Mouse (Mus musculus) A20 (cell line): ENCODE results near the gene Fstl4.

Source experiments
- DNase-seq: peaks from one replicate; pipeline ENCODE4 v3.0.0-alpha.2; 2011; ENCODE audit warnings: low read depth, low spot score

The Fstl4 gene

DNA sequence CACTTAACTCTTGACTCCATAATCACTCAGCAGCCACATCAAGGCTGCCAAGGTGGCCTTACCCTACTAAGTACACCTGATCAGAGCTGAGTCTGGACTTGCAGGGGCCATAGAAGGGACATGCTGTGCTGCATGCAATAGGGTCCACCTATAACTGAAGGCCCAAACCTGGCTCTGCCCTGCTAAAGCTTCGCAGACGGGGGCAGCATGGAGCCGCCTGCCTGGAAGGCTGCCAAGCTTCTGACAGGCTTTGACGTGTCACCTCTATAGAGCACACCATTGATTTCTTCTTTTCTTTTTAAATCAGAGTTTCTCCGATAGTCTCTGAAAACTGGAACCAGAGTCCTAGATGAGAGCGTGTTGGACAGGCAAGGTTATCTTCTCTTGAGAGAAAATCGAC, 146.4 kb downstream of the Fstl4 start:
- DNase-seq = no peak

DNA sequence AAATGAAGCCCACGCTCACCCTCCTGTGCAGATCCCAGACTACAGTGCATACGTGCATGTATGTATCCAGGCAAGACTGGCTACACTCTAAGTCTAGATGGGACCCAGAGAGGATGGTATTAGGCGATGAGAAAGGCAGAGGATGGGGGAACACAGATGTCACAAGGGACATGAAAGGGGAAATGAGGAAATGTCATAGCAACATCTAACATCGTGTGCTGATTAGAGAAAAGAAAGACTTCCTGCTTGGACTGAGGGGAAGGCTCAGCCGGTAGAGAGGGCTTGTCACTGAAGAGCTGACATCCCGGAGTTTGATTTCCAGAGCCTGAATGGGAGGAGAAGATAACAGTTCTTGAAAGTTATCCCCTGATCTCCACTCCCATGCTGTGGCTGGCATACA, 150.0 kb downstream of the Fstl4 start:
- no peak for DNase-seq

DNA sequence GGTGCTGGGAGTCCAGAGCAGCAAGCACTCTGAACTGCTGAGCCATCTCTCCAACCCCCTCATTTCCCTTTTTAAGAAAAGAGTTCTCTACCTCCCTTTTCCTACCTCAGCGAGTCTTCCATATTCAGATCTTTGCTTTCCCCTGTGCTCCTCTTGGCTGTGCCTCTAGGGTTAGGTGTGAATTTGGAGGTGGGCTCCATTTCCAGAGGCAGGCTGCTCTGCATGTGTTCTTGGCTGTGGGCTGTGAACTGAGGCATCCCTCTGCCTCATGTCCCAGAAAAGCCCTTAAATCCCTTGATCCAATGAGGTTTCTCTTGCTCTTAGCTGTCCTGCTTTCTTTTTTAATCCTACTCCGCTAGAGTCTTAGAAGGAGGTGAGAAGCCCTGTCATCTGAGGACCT, 151.2 kb downstream of the Fstl4 start:
- DNase-seq = no peak

DNA sequence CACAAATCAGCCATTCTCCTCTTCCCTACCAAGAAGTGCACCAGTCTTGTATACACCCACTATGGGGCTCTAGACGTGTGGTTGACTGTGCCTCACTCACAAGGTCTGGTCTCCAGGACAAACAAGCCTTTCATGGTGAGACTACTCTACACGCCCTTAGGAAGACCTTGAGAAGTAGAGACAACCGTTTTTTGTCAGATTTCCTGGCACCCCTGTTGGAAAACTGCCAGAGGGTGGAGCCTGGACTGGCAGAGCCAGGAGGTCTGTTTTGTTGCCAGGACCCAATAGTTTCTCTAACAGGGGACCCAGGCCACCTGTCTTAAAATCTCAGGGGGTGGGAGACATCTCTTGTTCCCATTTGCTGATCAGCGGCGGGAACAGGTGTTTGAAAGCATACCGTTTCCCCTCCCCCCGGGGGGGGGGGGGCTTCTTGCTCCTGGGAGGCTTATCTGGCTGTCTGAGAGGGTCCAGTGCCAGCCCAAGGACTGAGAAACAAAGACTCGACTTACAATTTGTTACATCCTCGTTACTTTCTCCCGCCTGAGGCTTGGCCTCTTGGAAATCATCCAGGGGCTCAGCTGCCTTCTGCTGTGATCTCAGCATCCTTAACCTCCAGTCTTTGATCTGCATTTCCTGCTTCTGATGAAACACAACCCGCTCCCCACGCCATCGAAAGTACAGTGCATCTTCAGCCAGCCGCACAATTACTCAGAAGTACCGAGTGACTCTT, 155.0 kb downstream of the Fstl4 start:
- DNase-seq = no peak

DNA sequence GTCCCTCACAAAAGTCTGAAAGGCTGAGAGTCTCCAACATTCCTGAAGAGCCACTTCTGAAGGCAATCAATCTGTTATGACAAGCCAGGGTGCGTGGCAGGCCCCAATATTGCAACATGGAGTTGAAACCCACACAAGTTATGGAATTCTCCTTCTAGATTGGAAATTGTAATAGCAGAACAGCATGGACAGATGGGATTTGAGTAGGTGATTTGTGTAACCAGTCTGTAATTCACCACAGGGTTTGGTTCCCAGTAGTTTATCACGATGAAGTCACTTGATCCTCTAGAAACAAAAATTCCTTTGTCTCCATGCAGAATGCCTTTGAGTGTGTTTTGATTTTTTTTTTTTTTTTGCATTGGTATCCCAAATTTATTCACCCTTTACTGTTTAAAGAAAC, 159.8 kb downstream of the Fstl4 start:
- DNase-seq = no peak

DNA sequence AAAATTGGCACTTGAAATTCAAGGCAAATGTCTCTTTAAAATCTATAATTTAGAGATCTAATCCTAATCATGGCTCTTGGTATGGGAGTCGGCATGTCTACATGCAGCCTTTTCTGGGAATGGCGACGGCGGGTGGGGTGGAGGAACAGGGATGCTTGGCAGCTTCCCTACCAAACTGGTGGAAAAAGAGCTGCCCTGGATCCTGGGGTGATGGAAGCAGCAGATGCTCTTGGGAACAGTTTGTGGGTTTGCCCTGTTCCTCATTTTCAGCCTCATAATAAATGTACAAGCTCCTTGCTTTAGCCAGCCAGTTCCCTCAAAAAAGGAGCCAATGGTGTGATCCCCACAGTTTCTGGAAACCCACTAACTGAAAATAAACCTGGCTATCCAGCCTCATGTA, 163.9 kb downstream of the Fstl4 start:
- no peak for DNase-seq

DNA sequence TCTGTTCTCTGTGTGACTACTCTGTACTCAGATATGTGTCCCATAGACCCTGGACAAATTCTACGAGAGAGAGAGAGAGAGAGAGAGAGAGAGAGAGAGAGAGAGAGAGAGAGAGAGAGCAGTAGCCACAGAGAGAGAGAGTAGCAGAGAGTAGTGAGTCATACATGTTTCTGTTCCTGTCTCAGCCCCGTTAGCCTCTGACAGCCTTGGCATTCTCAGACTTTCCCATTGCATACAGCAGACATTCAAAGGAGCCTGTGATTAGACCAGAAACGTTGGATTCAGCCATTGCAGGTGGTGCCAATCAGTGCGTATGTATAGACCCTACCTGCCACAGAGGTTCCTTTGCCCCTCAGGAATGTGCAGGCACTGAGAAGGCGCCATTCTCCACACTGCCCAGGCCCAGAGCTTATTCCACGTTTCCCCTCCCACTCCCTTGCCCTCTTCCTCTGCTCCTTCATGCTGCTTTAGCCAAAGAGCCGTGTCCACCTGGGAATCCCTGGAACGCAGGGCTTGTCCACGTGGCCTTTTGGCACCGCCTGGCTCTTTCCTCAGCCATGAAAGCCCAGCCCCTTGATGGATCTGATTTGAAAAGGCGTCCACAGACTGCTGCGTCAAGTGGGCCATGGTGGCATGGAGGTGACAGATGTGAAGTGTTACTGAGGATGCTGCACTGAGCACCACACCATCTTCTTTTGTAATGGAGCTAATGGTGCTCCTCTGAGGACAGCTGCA, 175.1 kb downstream of the Fstl4 start:
- no peak for DNase-seq

DNA sequence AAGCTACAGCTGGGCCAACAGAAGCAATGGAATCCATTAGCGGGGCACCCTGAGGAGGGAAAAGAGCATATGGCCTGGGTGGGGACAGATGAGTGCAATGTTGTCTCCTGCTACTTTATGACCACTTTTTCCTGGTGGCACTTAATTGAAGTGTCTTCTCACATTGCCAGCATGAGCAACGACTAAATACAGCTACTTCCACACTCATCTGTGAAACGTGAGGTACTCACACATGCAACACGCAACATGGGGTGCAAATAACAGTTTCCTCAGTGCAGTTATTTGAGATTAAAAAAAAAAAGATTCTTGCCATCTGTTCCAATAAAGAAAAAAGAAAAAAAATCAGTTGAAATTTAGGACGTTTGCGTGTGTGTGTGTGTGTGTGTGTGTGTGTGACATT, 178.5 kb downstream of the Fstl4 start:
- DNase-seq = no peak

DNA sequence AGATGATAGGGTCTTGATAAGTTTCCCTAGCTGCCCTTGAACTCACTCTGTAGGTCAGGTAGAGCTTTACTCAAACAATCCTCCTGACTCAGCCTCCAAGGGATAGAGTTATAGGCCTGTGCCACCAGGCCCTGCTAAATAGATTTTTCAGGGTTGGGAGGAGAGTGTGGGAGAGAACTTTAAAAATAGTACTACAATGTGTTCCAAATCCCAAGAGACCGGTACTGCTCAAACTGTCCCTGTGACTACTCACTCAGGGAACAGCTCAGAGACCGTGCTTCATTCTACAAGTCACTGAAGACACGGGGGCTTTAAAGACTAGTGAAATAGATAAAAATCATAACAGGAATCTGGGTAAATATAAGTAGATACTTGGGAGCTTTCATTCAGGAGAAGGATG, 190.6 kb downstream of the Fstl4 start:
- DNase-seq = no peak

DNA sequence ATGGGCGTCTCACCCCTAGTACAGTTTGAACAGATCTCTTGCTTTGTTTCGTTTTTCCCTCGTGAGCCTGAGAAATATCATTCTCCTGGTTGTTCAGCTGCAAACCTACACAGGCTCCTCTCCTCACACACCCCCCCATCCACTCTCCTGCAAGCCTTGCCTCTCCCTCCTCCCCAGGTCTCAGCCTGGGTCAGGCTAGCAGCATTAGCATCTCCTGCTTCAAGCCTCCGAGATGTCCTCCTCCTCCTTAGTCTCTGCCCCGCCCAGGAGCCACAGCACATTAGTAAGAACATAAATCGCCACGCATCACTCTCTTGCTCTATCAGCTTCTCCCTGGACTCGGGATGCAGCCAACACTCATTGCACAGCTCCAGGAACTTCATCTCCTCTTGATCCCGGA, 204.4 kb downstream of the Fstl4 start:
- no peak for DNase-seq

DNA sequence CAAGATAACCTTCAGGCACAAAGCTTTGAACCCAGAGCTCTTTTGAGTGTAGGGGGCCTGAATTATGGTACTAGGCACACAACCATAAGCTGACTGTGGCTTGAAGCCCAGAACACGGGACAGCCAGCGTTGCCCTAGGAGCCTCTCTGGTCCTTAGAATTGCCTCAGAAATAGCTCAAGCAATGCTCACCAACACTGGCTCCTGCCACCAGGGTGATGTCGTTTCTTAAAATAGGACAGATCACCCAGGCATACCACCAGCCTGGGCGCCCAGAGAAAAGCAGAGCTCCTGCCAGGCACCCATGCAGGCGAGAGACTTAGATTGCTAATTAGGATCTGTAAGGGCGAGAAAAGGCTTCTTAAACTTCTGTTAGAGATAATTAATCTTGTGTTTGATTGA, 206.0 kb downstream of the Fstl4 start:
- DNase-seq = no peak

DNA sequence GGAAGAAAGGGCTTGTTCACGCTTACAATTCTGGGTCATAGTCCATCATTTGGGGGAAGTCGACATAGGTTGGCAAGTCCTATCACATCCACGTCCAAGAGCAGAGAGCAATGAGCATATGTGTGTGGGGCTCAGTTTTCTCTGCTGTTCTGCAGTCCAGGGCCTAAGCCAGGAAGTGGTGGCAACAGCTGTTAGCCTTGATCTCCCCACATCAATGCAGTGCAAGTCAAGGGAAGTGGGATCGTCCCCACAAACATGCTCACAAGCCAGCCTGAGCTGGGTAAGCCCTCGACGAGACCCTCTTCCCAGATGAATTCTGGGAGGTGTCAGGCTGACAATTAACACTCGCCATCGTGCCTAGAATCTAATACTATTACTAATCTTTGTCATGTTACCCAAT, 222.6 kb downstream of the Fstl4 start:
- no peak for DNase-seq

DNA sequence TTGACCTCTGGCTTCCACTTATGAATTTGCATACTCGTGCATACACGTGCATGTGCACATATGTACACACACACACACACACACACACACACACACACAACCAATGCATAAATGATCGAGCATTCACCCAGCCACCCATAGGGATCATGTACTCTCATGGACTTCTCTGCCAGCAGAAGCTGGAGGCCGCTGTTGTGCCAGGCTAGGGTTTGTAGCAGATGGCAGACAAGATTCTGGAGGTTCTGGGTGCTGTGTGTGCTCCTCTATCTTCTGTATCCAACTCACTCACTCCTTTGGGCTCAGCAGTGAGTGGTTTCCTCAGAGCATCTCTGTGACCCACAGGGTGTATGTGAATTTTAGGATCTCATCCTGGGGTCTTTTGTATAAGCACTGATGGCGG, 230.3 kb downstream of the Fstl4 start:
- no peak for DNase-seq

DNA sequence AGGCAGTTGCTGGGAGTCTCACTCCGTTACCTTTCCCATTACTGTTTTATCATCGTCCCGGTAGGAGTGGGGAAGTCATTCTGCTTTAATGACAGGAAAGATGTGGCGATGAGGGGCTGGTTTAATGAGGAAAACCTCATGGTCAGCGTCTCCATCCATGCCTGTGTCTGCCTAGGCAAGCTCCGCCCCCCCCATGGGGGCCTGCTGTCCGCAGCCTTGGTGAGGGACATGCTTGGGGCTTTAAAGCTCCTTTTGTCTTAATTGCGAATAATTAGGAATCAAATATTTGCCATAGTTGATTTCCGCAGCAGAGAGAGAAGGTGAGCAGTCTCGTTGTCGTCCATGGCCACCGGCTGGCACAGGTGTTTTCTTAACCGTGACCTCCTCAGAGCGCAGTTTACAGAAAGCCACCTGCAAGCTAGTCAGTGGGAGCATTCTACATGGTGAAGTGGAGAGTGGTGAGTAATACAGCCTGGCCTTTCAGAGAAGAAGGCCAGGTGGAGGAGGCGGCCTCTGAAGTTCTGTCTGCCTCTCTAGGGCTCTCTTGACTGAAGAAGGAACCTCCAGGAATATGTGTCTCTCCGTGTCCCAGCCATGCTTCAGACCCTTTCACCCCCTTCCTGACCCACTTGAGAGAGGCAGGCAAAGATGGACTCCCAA, 232.1 kb downstream of the Fstl4 start:
- no peak for DNase-seq

DNA sequence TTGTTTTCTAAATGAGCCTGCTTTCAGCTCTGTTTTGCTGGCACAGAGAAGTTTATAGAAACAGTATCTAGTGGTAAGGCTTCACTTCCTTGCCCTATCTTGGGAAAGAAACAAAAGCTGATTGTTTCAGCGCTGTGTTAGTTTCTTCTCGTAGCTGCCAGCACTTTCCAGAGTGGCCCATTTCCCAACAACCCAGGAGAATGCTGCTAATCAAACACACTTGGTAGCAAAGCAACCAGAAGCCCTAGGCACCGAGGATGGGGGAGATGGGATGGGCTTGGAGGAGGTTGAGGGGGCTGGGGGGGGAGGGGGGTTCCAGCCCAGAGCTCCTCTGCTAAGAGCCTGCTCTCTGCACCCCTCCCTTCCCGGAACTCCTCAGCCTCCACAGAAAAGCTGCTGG, 233.0 kb downstream of the Fstl4 start:
- no peak for DNase-seq

DNA sequence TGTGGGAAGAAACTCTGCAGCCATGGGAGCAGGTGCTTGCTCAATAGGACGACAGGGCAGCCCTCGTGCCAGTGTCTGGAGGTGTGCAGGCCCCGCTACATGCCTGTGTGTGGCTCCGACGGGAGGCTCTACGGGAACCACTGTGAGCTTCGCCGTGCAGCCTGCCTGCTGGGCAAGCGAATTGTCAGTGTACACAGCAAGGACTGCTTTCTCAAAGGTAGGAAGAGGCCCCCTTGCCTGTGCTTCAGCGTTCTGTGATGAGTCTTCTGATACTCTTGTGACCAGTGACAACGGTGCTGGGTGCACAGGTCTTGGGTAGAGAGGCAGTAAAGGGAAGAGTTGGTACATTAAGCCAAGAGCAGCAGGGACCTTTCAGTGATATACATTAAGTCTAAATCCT, 235.8 kb downstream of the Fstl4 start:
- DNase-seq = no peak

DNA sequence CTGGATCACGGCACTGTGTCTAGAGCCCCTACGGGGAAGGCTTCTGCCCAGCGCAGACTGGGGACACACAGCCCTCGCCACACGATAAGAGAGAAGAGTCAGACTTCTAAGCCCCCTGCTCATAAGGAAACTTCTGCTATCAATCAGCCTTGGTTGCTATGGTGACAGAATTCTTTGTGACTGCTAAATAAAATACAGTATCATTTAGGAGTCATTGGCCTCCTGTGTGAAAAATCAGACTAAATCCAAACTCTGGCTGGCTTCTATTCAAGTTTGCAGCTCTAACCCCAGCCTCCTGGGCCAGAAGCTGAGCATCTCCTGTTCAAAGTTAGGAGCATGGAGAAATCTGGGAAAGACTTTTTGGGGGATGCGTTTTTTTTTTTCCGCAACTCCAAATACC, 238.9 kb downstream of the Fstl4 start:
- DNase-seq = no peak

DNA sequence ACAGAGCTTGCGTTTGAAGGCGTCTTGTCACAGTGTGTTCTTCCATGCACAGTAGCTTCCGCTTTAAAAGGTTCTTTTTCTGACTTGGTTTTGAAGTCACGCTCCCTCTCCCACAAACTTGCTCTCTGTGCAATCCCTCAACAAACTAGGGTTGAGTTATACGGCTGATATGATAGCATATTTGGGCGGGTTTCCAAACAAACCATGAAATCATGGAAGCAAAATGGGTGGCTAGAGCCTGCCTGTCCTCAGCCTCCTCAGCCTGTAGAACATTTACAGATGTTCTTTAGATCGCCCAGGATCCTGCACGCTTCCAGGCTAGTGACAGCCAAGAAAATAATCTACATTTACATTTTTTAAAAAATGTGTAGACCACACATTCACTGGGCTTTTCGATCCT, 239.4 kb downstream of the Fstl4 start:
- DNase-seq = no peak

DNA sequence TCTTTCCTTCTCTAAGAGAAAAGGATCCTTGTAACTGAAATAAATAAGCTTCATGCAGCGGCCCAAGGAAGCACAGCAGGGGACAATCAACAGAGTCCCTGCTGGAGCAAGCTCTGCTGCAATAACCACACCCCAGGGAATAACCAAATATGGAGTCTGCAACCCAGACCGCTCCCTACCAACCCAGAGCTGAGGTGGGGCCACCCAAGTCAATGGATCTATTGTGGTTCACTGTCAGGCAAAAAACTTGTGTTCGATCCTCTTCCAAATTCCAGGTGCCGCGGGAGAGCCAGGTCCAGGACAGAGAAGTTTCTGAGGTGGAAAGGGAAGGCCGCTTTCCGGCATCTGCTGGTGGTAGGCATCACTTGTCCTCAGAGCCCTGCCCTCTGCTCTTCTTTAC, 245.2 kb downstream of the Fstl4 start:
- DNase-seq = no peak

DNA sequence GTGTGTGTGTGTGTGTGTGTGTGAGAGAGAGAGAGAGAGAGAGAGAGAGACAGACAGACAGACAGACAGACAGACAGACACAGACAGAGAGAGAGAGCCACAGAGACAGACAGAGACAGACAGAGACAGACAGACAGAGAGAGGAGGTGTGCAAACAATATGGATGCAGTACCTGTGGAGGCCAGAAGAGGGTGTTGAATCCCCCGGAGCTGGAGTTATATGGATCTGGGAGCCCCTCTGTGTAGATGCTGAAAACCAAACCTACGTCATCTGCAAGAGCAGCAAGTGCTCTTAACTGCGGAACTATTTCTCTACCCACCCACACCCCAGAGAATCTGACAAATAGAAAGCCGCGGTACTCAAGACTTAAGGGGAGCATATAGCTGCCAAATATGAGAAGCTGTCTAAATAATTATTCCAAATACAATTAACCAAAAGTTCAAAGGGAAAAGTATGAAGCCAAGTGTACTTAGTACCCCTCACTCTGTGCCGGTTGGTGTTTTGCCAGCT, 247.6 kb downstream of the Fstl4 start:
- DNase-seq = no peak

DNA sequence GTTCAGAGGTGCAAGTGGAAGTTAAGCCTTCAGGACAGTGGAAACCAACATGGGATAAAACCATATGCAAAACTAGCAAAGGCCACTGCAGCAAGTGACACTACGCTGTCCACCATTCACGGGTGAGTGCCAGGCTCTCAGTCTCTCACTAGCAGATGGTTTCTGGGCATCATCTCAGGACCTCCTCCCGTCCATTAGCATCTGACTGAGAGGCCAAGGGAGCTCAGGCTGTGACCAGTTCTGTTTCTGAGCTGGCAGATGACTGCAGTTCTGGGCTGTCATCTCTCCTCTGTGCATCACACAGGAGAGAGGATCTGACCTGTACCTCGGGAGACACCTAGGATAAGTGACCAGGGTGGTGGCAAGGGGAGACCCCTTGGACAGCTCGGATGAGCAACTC, 249.5 kb downstream of the Fstl4 start:
- no peak for DNase-seq

DNA sequence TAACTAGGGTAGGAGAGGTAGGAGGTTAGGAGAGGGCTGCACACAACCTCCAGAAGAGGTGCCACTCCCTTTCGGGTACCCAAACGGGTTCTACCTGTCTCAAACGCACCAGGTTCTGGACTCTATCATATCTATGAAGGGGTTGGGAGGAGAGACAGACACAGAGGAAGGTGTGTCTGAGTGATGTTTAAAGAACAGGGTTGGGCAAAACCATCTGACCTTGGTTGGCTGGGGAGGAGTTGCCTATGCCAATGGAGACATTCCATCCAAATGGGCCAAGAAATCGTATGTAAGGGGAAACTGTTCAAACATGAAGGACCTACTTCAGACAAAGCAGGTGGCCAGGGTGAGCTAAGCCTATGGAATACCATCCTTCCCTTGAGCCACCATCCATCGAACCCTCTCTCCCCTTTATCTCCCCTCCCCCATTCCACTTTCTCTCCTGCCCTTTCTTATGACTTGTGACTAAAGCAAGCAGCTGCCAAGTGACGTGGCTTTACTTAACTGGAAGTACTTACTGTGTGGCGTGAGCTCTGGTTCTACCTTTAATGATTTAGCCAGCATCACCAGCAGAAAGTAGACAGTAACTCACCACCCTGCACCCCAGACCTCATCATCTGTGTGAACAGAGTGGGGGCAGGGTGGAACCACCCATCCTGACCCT, 252.1 kb downstream of the Fstl4 start:
- DNase-seq = no peak
